Mouse (Mus musculus): Measurements from ENCODE around the gene Aldh1l2. TPM values are rescaled to one million over a fixed set of nuclear protein-coding genes. Genes with fewer than 3 reads are reported as not detected.
A peak's percentile ranks its signal among the peaks of the same experiment; 100 is the strongest.

Aldh1l2 gene
- total and polyA plus RNA-seq, 2 experiments from 2014 or later, result 10.8 to 21.5 TPM

- no peak for ATAC-seq (ENCODE audit: low FRiP score)
- H3K4me2 ChIP-seq (ENCODE audit: low read depth, low read length, poor library complexity, severe bottlenecking), result no peak overlapping the region
- H3K4me3 ChIP-seq (ENCODE audit: low read depth, low read length), result no peak overlapping the region
- 66% methylated on average over 8 of the region's 8 CpGs for WGBS
- no peak overlapping the region for H3K9ac ChIP-seq (replicated peaks; ENCODE audit: low read length, poor library complexity, severe bottlenecking)
- peak; percentile 69 for TF ChIP-seq CTCF (IDR thresholded peaks at IDR 0.05)
- no peaks in the 10 kb centered on the region for H3K9me3 ChIP-seq (ENCODE audit: low read length)
- DNase-seq (ENCODE audit: low spot score), result peak; percentile 73
- H3K4me1 ChIP-seq (ENCODE audit: insufficient read depth, low read length), result no peaks in the 10 kb centered on the region
- no peak overlapping the region for H3K27ac ChIP-seq (ENCODE audit: low read depth, low read length)
- no peaks in the 10 kb centered on the region for H3K27me3 ChIP-seq (ENCODE audit: insufficient read depth, low read length)
- H3K36me3 ChIP-seq (ENCODE audit: insufficient read depth, low read length), result peaks cover 28% of the 10 kb centered on the region
These were observed 24.8 kb downstream of the Aldh1l2 start for GRCm38 (mm10) chr10:83508962-83509660.

DNA sequence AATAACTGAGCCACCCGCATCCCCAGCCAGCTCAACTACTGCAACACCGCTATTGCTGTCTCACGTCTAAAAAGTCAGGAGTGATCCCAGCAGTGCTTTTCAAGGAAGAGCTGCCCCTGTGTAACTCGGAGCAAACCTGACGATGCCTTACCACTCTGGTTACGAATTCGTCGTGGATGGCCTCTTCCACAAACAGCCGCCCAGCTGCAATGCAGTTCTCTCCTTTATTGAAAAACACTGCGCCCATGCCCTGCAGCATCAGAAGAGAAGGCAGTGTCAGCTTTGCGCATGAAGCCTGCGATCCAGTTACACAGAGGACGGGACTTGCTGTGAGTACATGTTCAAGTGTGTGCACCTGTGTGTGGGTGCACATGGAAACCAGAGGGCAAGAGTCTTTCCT, 36.6 kb downstream of the Aldh1l2 start:
- H3K36me3 ChIP-seq (ENCODE audit: insufficient read depth, low read length), result peaks cover 50% of the 10 kb centered on the region

DNA sequence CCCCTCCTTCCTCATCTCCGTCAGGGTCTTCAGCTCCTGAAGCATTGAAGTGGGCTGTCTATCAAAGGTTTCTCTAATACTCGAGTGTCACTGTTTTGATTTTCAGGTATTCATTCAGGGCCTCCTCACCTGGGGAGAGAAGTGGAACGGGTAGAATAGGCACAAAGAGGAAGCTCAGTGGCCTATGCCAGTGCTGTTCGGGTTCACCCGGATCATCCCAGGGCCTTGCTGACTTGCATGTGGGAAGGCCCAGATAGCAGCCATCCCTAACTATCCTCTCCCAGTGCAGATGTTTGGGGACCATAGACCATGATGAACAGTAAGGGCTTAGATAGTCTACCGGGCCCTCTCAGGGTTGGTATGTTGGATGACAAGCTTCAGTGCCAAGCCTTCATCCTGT, 43.4 kb downstream of the Aldh1l2 start:
- ATAC-seq (ENCODE audit: low FRiP score) (no peak), DNase-seq (ENCODE audit: low spot score) (no peak)
- WGBS, result 86% methylated on average over 6 of the region's 6 CpGs
- H3K4me2 ChIP-seq (ENCODE audit: low read depth, low read length, poor library complexity, severe bottlenecking), result no peak overlapping the region
- no peak for TF ChIP-seq CTCF (IDR thresholded peaks at IDR 0.05)
- no peaks in the 10 kb centered on the region for H3K9me3 ChIP-seq (ENCODE audit: low read length)
- H3K36me3 ChIP-seq (ENCODE audit: insufficient read depth, low read length), result peaks cover 46% of the 10 kb centered on the region
- H3K4me1 ChIP-seq (ENCODE audit: insufficient read depth, low read length), result no peaks in the 10 kb centered on the region
- no peaks in the 10 kb centered on the region for H3K27me3 ChIP-seq (ENCODE audit: insufficient read depth, low read length)
- H3K27ac ChIP-seq (ENCODE audit: low read depth, low read length), result no peak overlapping the region
- no peak overlapping the region for H3K9ac ChIP-seq (replicated peaks; ENCODE audit: low read length, poor library complexity, severe bottlenecking)
- no peak overlapping the region for H3K4me3 ChIP-seq (ENCODE audit: low read depth, low read length)

More for the DNA sequence above, 36.6 kb downstream of the Aldh1l2 start:
- H3K27ac ChIP-seq (ENCODE audit: low read depth, low read length), result no peak overlapping the region
- no peak overlapping the region for H3K9ac ChIP-seq (replicated peaks; ENCODE audit: low read length, poor library complexity, severe bottlenecking)
- no peak overlapping the region for H3K4me2 ChIP-seq (ENCODE audit: low read depth, low read length, poor library complexity, severe bottlenecking)
- no peak overlapping the region for H3K4me3 ChIP-seq (ENCODE audit: low read depth, low read length)
- ATAC-seq (ENCODE audit: low FRiP score) (no peak), DNase-seq (ENCODE audit: low spot score) (no peak)
- WGBS, result 88% methylated on average over 13 of the region's 13 CpGs
- no peaks in the 10 kb centered on the region for H3K27me3 ChIP-seq (ENCODE audit: insufficient read depth, low read length)
- no peak for TF ChIP-seq CTCF (IDR thresholded peaks at IDR 0.05)
- no peaks in the 10 kb centered on the region for H3K4me1 ChIP-seq (ENCODE audit: insufficient read depth, low read length)
- H3K9me3 ChIP-seq (ENCODE audit: low read length), result no peaks in the 10 kb centered on the region

DNA sequence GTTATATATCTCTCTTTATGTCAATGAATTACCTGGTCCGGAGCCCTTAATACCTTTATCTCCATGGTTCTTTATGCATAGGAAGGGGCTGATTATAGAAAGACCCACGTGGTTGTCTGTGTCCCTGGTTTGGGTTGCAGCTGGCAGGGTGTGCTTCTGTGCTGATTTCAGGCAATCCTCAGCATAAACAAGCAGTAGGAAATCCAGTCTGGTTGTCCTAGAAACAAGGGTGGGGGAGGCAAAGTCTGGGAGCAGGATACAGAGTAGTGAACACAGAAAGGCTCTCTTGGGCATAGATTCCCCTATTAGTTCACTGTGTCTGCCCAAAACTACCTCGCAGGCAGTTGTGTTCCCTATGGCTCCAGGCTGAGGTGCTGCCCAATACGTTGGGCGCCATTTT, 56.7 kb downstream of the Aldh1l2 start:
- Histone ChIP-seq H3K27ac (ENCODE audit: low read depth, low read length) (no peak overlapping the region), H3K4me2 (ENCODE audit: low read depth, low read length, poor library complexity, severe bottlenecking) (no peak overlapping the region), H3K36me3 (ENCODE audit: insufficient read depth, low read length) (no peaks in the 10 kb centered on the region), H3K9ac (replicated peaks; ENCODE audit: low read length, poor library complexity, severe bottlenecking) (no peak overlapping the region), H3K4me1 (ENCODE audit: insufficient read depth, low read length) (no peaks in the 10 kb centered on the region), H3K4me3 (ENCODE audit: low read depth, low read length) (no peak overlapping the region), H3K27me3 (ENCODE audit: insufficient read depth, low read length) (no peaks in the 10 kb centered on the region), H3K9me3 (ENCODE audit: low read length) (0 out of 2 replicates have a peak, but pooled peaks cover 7% of the 10 kb centered on the region)
- DNase-seq (ENCODE audit: low spot score) (no peak), ATAC-seq (ENCODE audit: low FRiP score) (no peak)
- no peak for TF ChIP-seq CTCF (IDR thresholded peaks at IDR 0.05)
- 81% methylated on average over 5 of the region's 5 CpGs for WGBS

DNA sequence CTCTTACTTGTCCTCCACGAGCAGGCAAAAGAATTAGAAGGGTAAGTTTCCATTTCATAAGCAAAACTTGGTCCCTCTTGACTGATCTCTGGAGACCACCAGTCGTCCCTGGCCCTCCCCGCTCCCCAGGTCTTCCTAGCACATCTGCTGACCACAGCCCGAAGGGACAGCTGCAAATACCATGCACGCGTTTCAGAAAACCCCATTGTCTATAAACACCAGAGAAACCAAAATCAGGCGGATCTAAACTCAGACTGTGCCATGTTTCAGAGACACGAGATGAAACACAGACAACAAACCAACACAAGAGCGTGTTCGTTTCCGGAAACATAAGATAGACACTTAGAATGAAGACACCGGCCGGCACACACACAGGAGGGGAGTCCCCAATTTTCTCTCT, 58.7 kb downstream of the Aldh1l2 start:
- TF ChIP-seq CTCF (IDR thresholded peaks at IDR 0.05), result no peak
- no peaks in the 10 kb centered on the region for H3K27me3 ChIP-seq (ENCODE audit: insufficient read depth, low read length)
- WGBS, result 95% methylated on average over 13 of the region's 13 CpGs
- no peak for DNase-seq (ENCODE audit: low spot score)
- H3K4me2 ChIP-seq (ENCODE audit: low read depth, low read length, poor library complexity, severe bottlenecking), result no peak overlapping the region
- no peaks in the 10 kb centered on the region for H3K36me3 ChIP-seq (ENCODE audit: insufficient read depth, low read length)
- no peak overlapping the region for H3K4me3 ChIP-seq (ENCODE audit: low read depth, low read length)
- H3K9me3 ChIP-seq (ENCODE audit: low read length), result 0 out of 2 replicates have a peak, but pooled peaks cover 7% of the 10 kb centered on the region
- ATAC-seq (ENCODE audit: low FRiP score), result no peak
- H3K9ac ChIP-seq (replicated peaks; ENCODE audit: low read length, poor library complexity, severe bottlenecking), result no peak overlapping the region
- no peaks in the 10 kb centered on the region for H3K4me1 ChIP-seq (ENCODE audit: insufficient read depth, low read length)
- H3K27ac ChIP-seq (ENCODE audit: low read depth, low read length), result no peak overlapping the region

DNA sequence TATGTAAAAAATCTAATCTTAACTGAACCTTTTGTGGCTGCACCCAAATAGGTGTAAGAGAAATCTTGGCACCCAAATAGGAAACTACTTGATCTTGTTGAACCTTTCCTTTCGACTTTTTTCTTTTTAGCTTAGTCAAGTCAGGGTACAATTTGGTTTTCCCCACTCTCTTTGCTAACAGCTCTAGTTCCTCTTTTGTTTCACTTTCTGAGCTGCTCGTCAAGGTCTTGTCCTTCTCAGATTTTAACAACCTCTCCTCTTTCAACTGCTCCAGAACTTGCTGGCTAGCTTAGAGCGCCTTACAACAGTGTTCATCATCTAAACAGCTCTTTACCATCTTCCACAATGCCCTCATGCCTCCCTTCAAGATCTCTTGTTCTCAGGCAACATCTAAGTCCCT, 76.4 kb downstream of the Aldh1l2 start:
- no peak for TF ChIP-seq CTCF (IDR thresholded peaks at IDR 0.05)
- no peaks in the 10 kb centered on the region for H3K27me3 ChIP-seq (ENCODE audit: insufficient read depth, low read length)
- no peak for DNase-seq (ENCODE audit: low spot score)
- H3K9ac ChIP-seq (replicated peaks; ENCODE audit: low read length, poor library complexity, severe bottlenecking), result no peak overlapping the region
- no peak for ATAC-seq (ENCODE audit: low FRiP score)
- H3K9me3 ChIP-seq (ENCODE audit: low read length), result peaks cover 30% of the 10 kb centered on the region; the same call in 1 of the 2 replicates
- H3K4me1 ChIP-seq (ENCODE audit: insufficient read depth, low read length), result no peaks in the 10 kb centered on the region
- H3K27ac ChIP-seq (ENCODE audit: low read depth, low read length), result no peak overlapping the region
- H3K4me3 ChIP-seq (ENCODE audit: low read depth, low read length), result no peak overlapping the region
- H3K36me3 ChIP-seq (ENCODE audit: insufficient read depth, low read length), result no peaks in the 10 kb centered on the region
- WGBS, result 91% methylated on average over 3 of the region's 3 CpGs
- no peak overlapping the region for H3K4me2 ChIP-seq (ENCODE audit: low read depth, low read length, poor library complexity, severe bottlenecking)
